Mouse (Mus musculus): ENCODE results near the gene Olfr229. TPM values are rescaled to one million over a fixed set of nuclear protein-coding genes. Genes with fewer than 3 reads are reported as not detected.

The Olfr229 gene
- not detected for total RNA-seq (2023)

DNA sequence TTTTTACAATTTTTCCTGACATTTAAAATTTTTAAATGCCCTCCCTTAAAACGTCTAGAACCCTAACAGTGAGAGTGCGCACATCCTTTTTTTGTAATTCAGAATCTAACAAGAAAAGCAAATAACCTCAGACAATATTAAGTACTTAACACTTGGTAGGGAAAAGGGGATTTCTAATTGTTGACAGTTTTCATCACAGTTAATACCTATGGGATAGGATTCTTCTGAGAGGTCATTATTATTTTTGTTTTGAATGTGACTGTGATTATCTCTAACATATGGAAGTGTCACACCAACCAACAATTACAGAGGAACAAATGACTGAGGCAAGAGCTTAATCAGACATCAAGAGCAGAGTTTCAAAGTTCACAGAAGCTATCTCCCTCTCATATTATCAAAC is at the start of gene Olfr229:
Gene Olfr229 (plus strand): TSS at position 301 of the 400 bp plus-strand sequence.

DNA sequence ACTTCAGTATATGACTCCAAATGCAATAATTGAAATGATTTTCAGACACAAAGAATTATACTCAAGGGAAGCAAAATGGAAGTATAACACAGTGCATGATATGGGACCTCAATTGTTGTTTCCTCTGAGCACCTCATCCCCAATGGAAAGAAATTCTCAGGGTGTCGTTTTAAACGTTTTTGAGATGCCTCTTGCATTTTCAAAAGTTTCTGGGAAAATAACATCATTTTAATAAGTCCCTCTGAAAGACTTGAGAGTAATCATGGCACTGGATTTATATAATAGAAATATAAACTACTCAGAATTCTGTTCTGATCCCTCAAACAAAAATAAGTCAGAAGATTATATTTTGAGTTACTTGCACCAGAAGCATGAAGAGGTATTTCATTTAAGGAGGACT is 41.0 kb upstream of the Olfr229 start, which contains the start of gene Olfr972:
Gene Olfr972 (plus strand): TSS at position 301 of the 400 bp plus-strand sequence.

DNA sequence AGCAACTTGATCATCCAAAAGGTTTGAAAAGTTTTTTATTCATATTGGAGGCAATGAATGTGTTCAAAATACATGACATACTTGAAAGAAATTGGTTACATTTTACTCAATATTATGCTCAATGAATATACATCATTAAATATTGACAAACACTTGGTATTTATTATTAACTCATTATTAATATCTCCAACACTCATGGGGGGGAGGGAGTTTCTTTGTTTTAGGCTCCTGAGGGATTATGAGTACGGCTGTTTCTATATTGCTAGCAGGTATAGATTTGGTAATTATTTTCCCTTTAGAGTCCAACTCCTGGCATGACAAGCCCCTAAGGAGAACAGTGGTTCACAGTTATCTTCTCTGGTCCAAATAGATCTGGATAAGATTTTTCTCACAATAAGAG is 30.1 kb downstream of the Olfr229 start, which contains the start of gene Olfr974:
Gene Olfr974 (plus strand): TSS at position 301 of the 400 bp plus-strand sequence.

DNA sequence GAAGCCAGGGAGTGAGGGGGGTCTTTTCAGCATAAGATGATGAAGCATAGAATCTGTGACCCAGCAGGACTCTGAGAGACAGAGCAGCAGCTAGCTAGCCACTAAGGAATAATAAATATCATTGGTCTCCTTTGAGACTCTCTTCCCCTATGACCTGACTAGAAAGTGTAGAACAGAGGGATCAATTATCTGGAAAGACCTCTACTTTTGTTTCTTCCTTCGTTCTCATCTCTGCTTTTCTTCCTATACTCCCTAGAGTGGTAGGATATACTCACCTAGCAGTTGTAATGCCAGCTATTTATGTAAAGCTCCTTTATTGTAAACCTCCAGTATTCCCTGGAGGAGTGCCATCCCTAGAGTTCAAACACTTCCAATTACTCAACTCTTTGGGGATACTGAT is 44.8 kb downstream of the Olfr229 start, which contains the start of gene Olfr975:
Gene Olfr975 (minus strand): TSS at position 101 of the 400 bp plus-strand sequence.

DNA sequence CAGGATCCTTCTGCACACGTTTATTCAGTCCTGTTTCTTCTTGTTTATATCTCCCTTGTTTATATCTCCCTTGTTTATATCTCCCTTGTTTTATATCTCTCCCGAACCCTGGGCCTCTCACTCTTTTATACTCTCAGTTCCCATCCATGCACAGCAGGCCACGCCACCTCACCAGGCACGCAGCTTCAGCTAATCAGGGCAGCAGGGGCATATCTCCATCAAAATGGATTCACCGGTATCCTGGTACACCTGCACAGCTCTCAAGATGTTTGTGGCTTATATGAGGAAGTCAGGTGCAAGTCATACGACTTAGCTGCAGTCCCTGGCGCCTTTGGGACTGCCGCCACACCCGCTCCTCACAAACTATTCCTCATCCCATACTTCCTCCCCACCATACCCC is 53.9 kb downstream of the Olfr229 start, which contains the start of gene Olfr976:
Gene Olfr976 (minus strand): TSS at position 101 of the 400 bp plus-strand sequence.

Other genes with a start within 250 kb of the Olfr229 start
- not detected for gene Olfr963, start 240.1 kb upstream of the Olfr229 start, total RNA-seq (2023)
- not detected for gene Olfr149, start 200.2 kb upstream of the Olfr229 start, total RNA-seq (2023)
- not detected for gene Olfr965, start 196.0 kb upstream of the Olfr229 start, total RNA-seq (2023)
- not detected for gene Olfr150, start 176.4 kb upstream of the Olfr229 start, total RNA-seq (2023)
- gene Olfr967, start 161.1 kb upstream of the Olfr229 start, total RNA-seq (2023) = not detected
- not detected for gene Olfr968, start 124.1 kb upstream of the Olfr229 start, total RNA-seq (2023)
- gene Olfr969, start 116.4 kb upstream of the Olfr229 start, total RNA-seq (2023) = not detected
- gene Olfr970, start 98.5 kb upstream of the Olfr229 start, total RNA-seq (2023) = not detected
- not detected for gene Olfr971, start 70.5 kb upstream of the Olfr229 start, total RNA-seq (2023)
- gene Olfr972, start 40.9 kb upstream of the Olfr229 start, total RNA-seq (2023) = not detected
- gene Olfr974, start 30.2 kb downstream of the Olfr229 start, total RNA-seq (2023) = not detected
- gene Olfr975, start 44.7 kb downstream of the Olfr229 start, total RNA-seq (2023) = not detected
- gene Olfr976, start 53.8 kb downstream of the Olfr229 start, total RNA-seq (2023) = not detected
- not detected for gene Olfr978, start 84.8 kb downstream of the Olfr229 start, total RNA-seq (2023)
- gene Olfr979, start 96.1 kb downstream of the Olfr229 start, total RNA-seq (2023) = not detected
- not detected for gene Olfr980, start 102.2 kb downstream of the Olfr229 start, total RNA-seq (2023)
- not detected for gene Olfr981, start 114.1 kb downstream of the Olfr229 start, total RNA-seq (2023)
- not detected for gene Olfr982, start 166.5 kb downstream of the Olfr229 start, total RNA-seq (2023)
- gene Olfr983, start 186.3 kb downstream of the Olfr229 start, total RNA-seq (2023) = not detected
- gene Olfr984, start 206.9 kb downstream of the Olfr229 start, total RNA-seq (2023) = not detected
- not detected for gene Olfr985, start 222.8 kb downstream of the Olfr229 start, total RNA-seq (2023)
- not detected for gene Tmem225, start 240.8 kb downstream of the Olfr229 start, total RNA-seq (2023)